Mouse (Mus musculus) heart, embryonic 13.5 days (tissue): ENCODE results near the gene Gm42688. TPM values are rescaled to one million over a fixed set of nuclear protein-coding genes. Genes with fewer than 3 reads are reported as not detected.

ENCODE experiments used
- ATAC-seq: fragments of 200-750 bp; cut with Nextera tagmentation; 2 replicates; pipeline ENCODE4 v1.8.0; 2017; ENCODE audit warnings: moderate TSS enrichment; ENCODE audit not compliant: insufficient number of reproducible peaks, low FRiP score, low TSS enrichment; ENCODE audit errors: extremely low read depth
- H3K27ac ChIP-seq: fragments of 300-500 bp; sonication (generic); replicated peaks from 2 replicates; pipeline ENCODE4 v1.5.1; 2015; ENCODE audit warnings: moderate library complexity, mild to moderate bottlenecking, inconsistent platforms
- H3K27me3 ChIP-seq: fragments of 300-500 bp; sonication (generic); replicated peaks from 2 replicates; pipeline ENCODE4 v1.6.1; 2015; ENCODE audit warnings: mild to moderate bottlenecking, inconsistent platforms
- H3K36me3 ChIP-seq: fragments of 300-500 bp; sonication (generic); 2 replicates; pipeline ENCODE4 v1.6.1; 2015; ENCODE audit warnings: mild to moderate bottlenecking, inconsistent platforms
- H3K4me1 ChIP-seq: fragments of 300-500 bp; sonication (generic); 2 replicates; pipeline ENCODE4 v1.6.1; 2015; ENCODE audit warnings: inconsistent platforms
- H3K4me2 ChIP-seq: fragments of 300-500 bp; sonication (generic); 2 replicates; pipeline ENCODE4 v1.6.1; 2015; ENCODE audit warnings: inconsistent platforms, mild to moderate bottlenecking, moderate library complexity
- H3K4me3 ChIP-seq: fragments of 300-500 bp; sonication (generic); 2 replicates; pipeline ENCODE4 v1.5.1; 2015; ENCODE audit warnings: moderate library complexity, mild to moderate bottlenecking, inconsistent platforms
- H3K9ac ChIP-seq: fragments of 300-500 bp; sonication (generic); 2 replicates; pipeline ENCODE4 v1.6.1; 2015; ENCODE audit warnings: inconsistent platforms, mild to moderate bottlenecking, moderate library complexity
- H3K9me3 ChIP-seq: fragments of 300-500 bp; sonication (generic); 2 replicates; pipeline ENCODE4 v1.6.1; 2016; ENCODE audit warnings: inconsistent platforms
- WGBS: fragments of 180-500 bp; shearing (Covaris S2); methylation state at CpG from one replicate; pipeline ENCODE4 v1.1.7; 2015; ENCODE audit warnings: mixed read lengths; 5-methylcytosine and 5-hydroxymethylcytosine counted together
- polyA plus RNA-seq: library from polyadenylated mRNA; unstranded; fragments of >200 nt; fragmentation: Nextera tagmentation; extraction: Ambion mirVana; gene quantifications from 2 replicates; pipeline ENCODE4 v1.2.1, GENCODE M21; 2015

Gene Gm42688
- polyA plus RNA-seq, 1 experiment from 2014 or later = 1.6 TPM

- H3K27ac ChIP-seq = peak overlapping the region; percentile 87; the same call in 1 of the 2 replicates
- peak overlapping the region; percentile 92 for H3K4me3 ChIP-seq
- peak overlapping the region; percentile 94 for H3K4me2 ChIP-seq
- ATAC-seq = no peak
- no peaks in the 10 kb centered on the region for H3K9me3 ChIP-seq
- peaks cover 37% of the 10 kb centered on the region for H3K36me3 ChIP-seq
- WGBS = 33% methylated on average over 13 of the region's 13 CpGs
- H3K9ac ChIP-seq = peak overlapping the region; percentile 97
- no peaks in the 10 kb centered on the region for H3K27me3 ChIP-seq
- peaks cover 41% of the 10 kb centered on the region for H3K4me1 ChIP-seq
Measured at GRCm38 (mm10) chr6:83107566-83108400, 6.4 kb downstream of the Gm42688 start.

DNA sequence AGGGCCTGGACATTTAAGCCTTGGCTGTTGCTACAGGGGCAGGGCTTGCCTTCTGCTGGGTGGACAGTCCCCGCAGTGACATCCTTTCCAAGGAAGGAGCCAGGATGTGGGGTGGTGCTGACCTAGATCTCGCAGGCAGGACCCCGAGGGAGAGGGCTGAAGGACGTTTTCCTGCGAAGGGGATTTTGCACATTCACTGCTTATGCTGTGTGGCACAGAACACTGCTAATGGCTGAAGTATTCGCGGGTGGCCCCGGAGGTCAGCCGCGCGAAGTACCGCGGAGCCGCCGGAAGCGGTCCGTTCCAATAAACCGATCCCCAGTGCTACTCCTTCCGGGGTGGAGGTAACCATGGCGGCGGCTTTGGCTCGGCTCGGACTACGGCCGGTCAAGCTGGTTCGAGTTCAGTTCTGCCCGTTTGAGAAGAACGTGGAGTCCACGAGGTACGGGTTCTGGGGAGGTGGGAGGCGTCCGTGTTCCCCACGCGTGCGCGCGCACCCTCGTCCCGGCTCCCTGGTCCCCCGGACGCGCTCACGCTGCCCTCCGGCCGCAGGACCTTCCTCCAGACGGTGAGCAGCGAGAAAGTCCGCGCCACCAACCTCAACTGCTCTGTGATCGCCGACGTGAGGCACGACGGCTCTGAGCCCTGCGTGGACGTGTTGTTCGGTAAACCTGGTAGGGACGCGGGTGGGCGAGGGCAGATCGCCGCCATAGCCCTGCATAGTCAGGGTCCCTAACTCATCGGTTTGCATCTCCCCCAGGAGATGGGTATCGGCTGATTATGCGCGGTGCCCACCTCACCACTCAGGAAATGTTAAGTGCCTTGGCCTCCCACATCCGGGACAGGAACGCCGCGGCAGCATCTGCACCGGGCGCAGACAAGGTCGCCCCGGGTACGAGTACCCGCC, 7.6 kb downstream of the Gm42688 start, which contains the start of gene Mrpl53:
Mrpl53 (plus strand) TSS at position 279 of the 907 bp plus-strand sequence.
- H3K36me3 ChIP-seq = peaks cover 37% of the 10 kb centered on the region
- peaks cover 34% of the 10 kb centered on the region for H3K4me1 ChIP-seq
- WGBS = under 1% methylated on average over 76 of the region's 76 CpGs
- H3K9me3 ChIP-seq = no peaks in the 10 kb centered on the region
- H3K27ac ChIP-seq = peak within 1 kb of the TSS; percentile 87
- peak; percentile 62 for ATAC-seq
- peak within 1 kb of the TSS; percentile 94 for H3K4me2 ChIP-seq
- H3K27me3 ChIP-seq = no peaks in the 10 kb centered on the region
- peak within 1 kb of the TSS; percentile 97 for H3K9ac ChIP-seq
- H3K4me3 ChIP-seq = peak within 1 kb of the TSS; percentile 92

GRCm38 (mm10) chr6:83111510-83112136, 10.2 kb downstream of the Gm42688 start:
- no peak overlapping the region for H3K4me3 ChIP-seq
- WGBS = 67% methylated on average over 4 of the region's 4 CpGs
- peaks cover 50% of the 10 kb centered on the region for H3K4me1 ChIP-seq
- peaks cover 27% of the 10 kb centered on the region for H3K36me3 ChIP-seq
- H3K4me2 ChIP-seq = peak overlapping the region; percentile 35
- H3K9me3 ChIP-seq = no peaks in the 10 kb centered on the region
- peak overlapping the region; percentile 38; the same call in 1 of the 2 replicates for H3K9ac ChIP-seq
- H3K27ac ChIP-seq = peak overlapping the region; percentile 33
- no peaks in the 10 kb centered on the region for H3K27me3 ChIP-seq
- no peak for ATAC-seq

GRCm38 (mm10) chr6:83115011-83115671, 13.7 kb downstream of the Gm42688 start, which contains the start of gene Mogs:
Mogs (plus strand) TSS chr6:83115496.
- H3K27me3 ChIP-seq = no peaks in the 10 kb centered on the region
- ATAC-seq = peak; percentile 77
- H3K4me2 ChIP-seq = peak within 1 kb of the TSS; percentile 98
- WGBS = under 1% methylated on average over 58 of the region's 58 CpGs
- H3K9me3 ChIP-seq = no peaks in the 10 kb centered on the region
- peaks cover 50% of the 10 kb centered on the region for H3K36me3 ChIP-seq
- peak within 1 kb of the TSS; percentile 84 for H3K27ac ChIP-seq
- H3K9ac ChIP-seq = peak within 1 kb of the TSS; percentile 93
- H3K4me1 ChIP-seq = peaks cover 54% of the 10 kb centered on the region
- peak within 1 kb of the TSS; percentile 80 for H3K4me3 ChIP-seq

- H3K27me3 ChIP-seq = no peaks in the 10 kb centered on the region
- peak overlapping the region; percentile 80 for H3K4me3 ChIP-seq
- H3K27ac ChIP-seq = peak overlapping the region; percentile 84
- no peaks in the 10 kb centered on the region for H3K9me3 ChIP-seq
- H3K4me1 ChIP-seq = peaks cover 55% of the 10 kb centered on the region
- H3K9ac ChIP-seq = peak overlapping the region; percentile 93
- H3K36me3 ChIP-seq = peaks cover 43% of the 10 kb centered on the region
- peak overlapping the region; percentile 98 for H3K4me2 ChIP-seq
- no peak for ATAC-seq
- WGBS = 1% methylated on average over 44 of the region's 48 CpGs
Measured at GRCm38 (mm10) chr6:83115682-83116372, 14.4 kb downstream of the Gm42688 start.

DNA sequence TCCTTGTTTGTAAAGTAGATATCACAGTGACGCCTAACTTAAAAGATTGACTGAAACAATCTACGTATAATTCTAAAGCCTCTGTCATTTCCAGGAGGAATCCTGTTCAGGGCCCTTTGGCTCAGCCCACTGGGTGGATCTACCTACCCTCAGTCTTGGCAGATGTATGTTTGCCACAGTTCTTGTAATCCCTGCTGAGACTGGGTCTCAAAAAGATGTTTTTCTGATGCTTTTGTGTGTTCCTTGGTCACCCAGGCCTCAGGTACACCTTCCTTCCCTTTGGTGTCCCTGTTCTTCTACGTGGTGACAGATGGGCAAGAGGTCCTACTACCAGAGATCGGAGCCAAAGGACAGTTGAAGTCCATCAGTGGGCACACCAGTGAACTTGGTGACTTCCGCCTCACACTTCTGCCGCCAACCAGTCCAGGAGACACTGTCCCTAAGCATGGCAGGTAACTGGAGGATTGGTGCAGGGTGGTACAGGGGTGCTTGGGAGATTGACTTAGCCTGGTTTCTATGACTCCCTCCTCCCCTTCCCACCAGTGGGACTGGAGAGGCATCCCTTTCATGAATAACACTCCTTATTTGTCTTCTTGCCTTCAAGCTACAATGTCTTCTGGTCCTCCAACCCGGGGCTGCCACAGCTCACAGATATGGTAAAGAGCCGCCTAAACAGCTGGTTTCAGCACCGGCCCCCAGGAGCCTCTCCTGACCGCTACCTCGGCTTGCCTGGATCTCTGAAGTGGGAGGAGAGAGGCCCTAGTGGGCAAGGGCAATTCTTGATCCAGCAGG, 15.2 kb downstream of the Gm42688 start:
- Histone ChIP-seq H3K27ac (peak overlapping the region; percentile 84; the same call in 1 of the 2 replicates), H3K4me2 (peak overlapping the region; percentile 98), H3K4me1 (peaks cover 52% of the 10 kb centered on the region), H3K36me3 (peaks cover 36% of the 10 kb centered on the region), H3K9ac (peak overlapping the region; percentile 93), H3K4me3 (peak overlapping the region; percentile 80), H3K9me3 (no peaks in the 10 kb centered on the region), H3K27me3 (no peaks in the 10 kb centered on the region)
- 72% methylated on average over 11 of the region's 11 CpGs for WGBS
- ATAC-seq = no peak

DNA sequence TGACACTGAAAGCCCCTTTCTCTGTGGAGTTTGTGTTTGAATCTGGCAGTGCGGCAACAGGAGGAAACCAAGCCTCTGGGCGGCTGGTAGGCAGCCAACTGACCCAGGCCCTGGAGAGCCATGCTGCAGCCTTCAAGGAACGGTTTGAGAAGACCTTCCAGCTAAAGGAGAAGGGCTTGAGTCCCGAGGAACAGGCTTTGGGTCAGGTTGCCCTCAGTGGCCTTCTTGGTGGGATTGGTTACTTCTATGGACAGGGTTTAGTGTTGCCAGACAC, 15.7 kb downstream of the Gm42688 start:
- 80% methylated on average over 4 of the region's 4 CpGs for WGBS
- H3K4me1 ChIP-seq = peaks cover 48% of the 10 kb centered on the region
- H3K4me3 ChIP-seq = no peak overlapping the region; the same call in 1 of the 2 replicates
- peaks cover 32% of the 10 kb centered on the region for H3K36me3 ChIP-seq
- no peaks in the 10 kb centered on the region for H3K27me3 ChIP-seq
- H3K9me3 ChIP-seq = no peaks in the 10 kb centered on the region
- H3K9ac ChIP-seq = peak overlapping the region; percentile 93; the same call in 1 of the 2 replicates
- ATAC-seq = no peak
- no peak overlapping the region for H3K27ac ChIP-seq
- H3K4me2 ChIP-seq = no peak overlapping the region

DNA sequence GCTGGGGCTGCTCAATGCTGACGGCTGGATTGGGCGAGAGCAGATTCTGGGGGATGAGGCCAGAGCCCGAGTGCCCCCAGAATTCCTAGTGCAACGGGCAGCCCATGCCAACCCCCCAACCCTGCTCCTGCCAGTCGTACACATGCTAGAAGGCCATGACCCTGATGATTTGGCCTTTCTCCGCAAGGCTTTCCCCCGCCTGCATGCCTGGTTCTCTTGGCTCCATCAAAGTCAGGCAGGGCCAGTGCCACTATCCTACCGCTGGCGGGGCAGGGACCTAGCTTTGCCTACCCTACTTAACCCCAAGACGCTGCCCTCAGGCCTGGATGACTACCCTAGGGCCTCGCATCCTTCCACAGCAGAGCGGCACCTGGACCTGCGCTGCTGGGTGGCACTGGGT, 16.2 kb downstream of the Gm42688 start:
- no peak overlapping the region for H3K4me2 ChIP-seq
- H3K4me1 ChIP-seq = peaks cover 51% of the 10 kb centered on the region
- ATAC-seq = no peak
- no peak overlapping the region for H3K27ac ChIP-seq
- no peaks in the 10 kb centered on the region for H3K27me3 ChIP-seq
- no peak overlapping the region for H3K9ac ChIP-seq
- peaks cover 31% of the 10 kb centered on the region for H3K36me3 ChIP-seq
- H3K9me3 ChIP-seq = no peaks in the 10 kb centered on the region
- H3K4me3 ChIP-seq = no peak overlapping the region
- 91% methylated on average over 13 of the region's 13 CpGs for WGBS

DNA sequence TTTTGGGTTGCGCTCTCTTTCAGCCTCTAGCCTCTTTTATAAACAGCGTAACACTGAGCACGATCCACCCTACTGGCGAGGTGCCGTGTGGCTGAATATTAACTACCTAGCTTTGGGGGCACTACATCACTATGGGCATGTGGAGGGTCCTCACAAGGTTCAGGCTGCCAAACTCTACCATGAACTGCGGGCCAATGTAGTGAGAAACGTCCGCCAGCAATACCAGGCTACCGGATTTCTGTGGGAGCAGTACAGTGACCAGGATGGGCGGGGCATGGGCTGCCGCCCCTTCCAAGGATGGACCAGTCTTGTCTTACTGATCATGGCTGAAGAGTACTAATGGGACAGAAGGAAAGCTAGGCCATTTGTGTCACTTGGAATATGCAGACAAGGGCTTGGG, 17.0 kb downstream of the Gm42688 start:
- H3K4me1 ChIP-seq = peaks cover 57% of the 10 kb centered on the region
- H3K4me2 ChIP-seq = no peak overlapping the region

More for the DNA sequence above, 17.0 kb downstream of the Gm42688 start:
- no peaks in the 10 kb centered on the region for H3K9me3 ChIP-seq
- 83% methylated on average over 11 of the region's 11 CpGs for WGBS
- no peak for ATAC-seq
- H3K27me3 ChIP-seq = no peaks in the 10 kb centered on the region
- no peak overlapping the region for H3K9ac ChIP-seq
- H3K4me3 ChIP-seq = no peak overlapping the region
- H3K27ac ChIP-seq = no peak overlapping the region
- H3K36me3 ChIP-seq = peaks cover 31% of the 10 kb centered on the region
